Mouse (Mus musculus) kidney, adult 9 months (tissue): Measurements from ENCODE around the gene Hspb8.

Experiments used
- DNase-seq: peaks from one replicate; pipeline ENCODE4 v3.0.0; 2022

The Hspb8 gene

GRCm38 (mm10) chr5:116422699-116423201 is at the start of gene Hspb8:
Gene Hspb8 (minus strand): TSS chr5:116422864.
- peak; percentile 39 for DNase-seq

GRCm38 (mm10) chr5:116461354-116462042 is 38.8 kb upstream of the Hspb8 start:
- no peak for DNase-seq

GRCm38 (mm10) chr5:116459970-116460369 is 37.3 kb upstream of the Hspb8 start:
- no peak for DNase-seq

- DNase-seq = no peak
Measured at GRCm38 (mm10) chr5:116457791-116458190, 35.1 kb upstream of the Hspb8 start.

GRCm38 (mm10) chr5:116456796-116457515 is 34.3 kb upstream of the Hspb8 start:
- DNase-seq = no peak

- DNase-seq = peak; percentile 19
Measured at GRCm38 (mm10) chr5:116453401-116453851, 30.8 kb upstream of the Hspb8 start.

- no peak for DNase-seq
Measured at GRCm38 (mm10) chr5:116450901-116451300, 28.2 kb upstream of the Hspb8 start.

- no peak for DNase-seq
Measured at GRCm38 (mm10) chr5:116449522-116450225, 27.0 kb upstream of the Hspb8 start.

- no peak for DNase-seq
Measured at GRCm38 (mm10) chr5:116448409-116449191, 25.9 kb upstream of the Hspb8 start.

GRCm38 (mm10) chr5:116447821-116448350 is 25.2 kb upstream of the Hspb8 start:
- no peak for DNase-seq

GRCm38 (mm10) chr5:116446552-116446951 is 23.9 kb upstream of the Hspb8 start:
- DNase-seq = no peak

- DNase-seq = no peak
Measured at GRCm38 (mm10) chr5:116445634-116446367, 23.1 kb upstream of the Hspb8 start.

GRCm38 (mm10) chr5:116444517-116444916 is 21.9 kb upstream of the Hspb8 start:
- no peak for DNase-seq

- DNase-seq = no peak
Measured at GRCm38 (mm10) chr5:116443459-116443940, 20.8 kb upstream of the Hspb8 start.

- no peak for DNase-seq
Measured at GRCm38 (mm10) chr5:116442697-116443458, 20.2 kb upstream of the Hspb8 start.

- no peak for DNase-seq
Measured at GRCm38 (mm10) chr5:116440251-116440650, 17.6 kb upstream of the Hspb8 start.

GRCm38 (mm10) chr5:116438328-116438727 is 15.7 kb upstream of the Hspb8 start:
- DNase-seq = no peak

GRCm38 (mm10) chr5:116436117-116436516 is 13.5 kb upstream of the Hspb8 start:
- DNase-seq = no peak

- DNase-seq = no peak
Measured at GRCm38 (mm10) chr5:116434976-116435850, 12.5 kb upstream of the Hspb8 start.

GRCm38 (mm10) chr5:116432871-116433270 is 10.2 kb upstream of the Hspb8 start:
- DNase-seq = no peak
